Mouse (Mus musculus) liver, adult 10 weeks (tissue): ENCODE results near the gene Upk3b. TPM values are rescaled to one million over a fixed set of nuclear protein-coding genes. Genes with fewer than 3 reads are reported as not detected.

Experiments
- polyA plus RNA-seq: library from polyadenylated mRNA; stranded (reverse); fragments of 350-450 nt; fragmentation: Illumina TruSeq; extraction: RNeasy Lipid Tissue Mini Kit (QIAGEN cat#74804); gene quantifications from one replicate; pipeline ENCODE4 v1.2.3, GENCODE M21; 2014; ENCODE audit warnings: low read depth, low replicate concordance

Gene Upk3b
- 0.40 TPM for polyA plus RNA-seq

DNA sequence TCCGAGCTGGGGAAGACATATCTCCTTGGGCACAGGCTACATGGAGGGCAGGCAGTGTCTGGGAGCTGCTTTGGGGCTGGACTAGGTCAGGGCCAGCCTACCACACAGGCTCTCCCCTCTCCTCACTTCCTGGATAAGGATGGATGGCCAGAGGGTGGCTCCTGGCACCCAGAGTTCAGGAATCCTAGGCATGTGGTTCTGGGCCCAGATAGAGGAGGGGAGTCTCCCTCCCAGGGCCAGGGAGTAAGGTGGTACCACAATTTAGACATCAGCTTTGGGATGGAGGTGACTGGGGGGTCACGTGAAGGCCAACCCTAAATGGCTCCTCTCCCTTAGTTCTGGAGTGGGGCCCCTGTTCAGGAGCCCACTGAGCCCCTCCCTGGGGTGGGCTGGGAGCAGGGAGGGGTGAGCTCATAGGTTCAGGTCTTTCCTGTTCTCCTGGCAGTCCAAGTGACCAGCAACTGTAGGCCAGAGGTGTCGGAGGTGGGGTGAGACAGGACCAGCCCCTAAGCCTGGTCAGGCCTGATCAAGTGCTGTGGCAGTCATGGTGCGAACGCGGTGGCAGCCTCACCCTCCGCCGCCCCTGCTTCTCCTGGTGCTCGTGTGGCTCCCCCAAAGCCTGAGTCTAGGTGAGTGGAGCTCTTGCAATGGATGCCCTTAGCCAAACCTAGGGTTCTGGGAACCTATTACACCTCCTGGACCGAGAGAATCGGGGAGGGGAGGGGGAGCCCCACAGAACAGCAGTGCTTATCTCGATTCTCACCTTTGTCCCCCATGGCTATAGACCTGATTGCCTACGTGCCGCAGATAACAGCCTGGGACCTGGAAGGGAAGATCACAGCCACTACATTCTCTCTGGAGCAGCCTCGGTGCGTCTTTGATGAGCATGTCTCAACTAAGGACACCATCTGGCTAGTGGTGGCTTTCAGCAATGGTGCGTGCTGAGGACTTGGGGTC lies at the start of gene Upk3b:
Gene Upk3b, plus strand, starts transcription at position 239 of the 957 bp plus-strand sequence.

GRCm38 (mm10) chr5:135994725-135995687 lies 43.3 kb upstream of the Upk3b start, which contains the start of gene Dtx2:
TSS of gene Dtx2 (plus strand) at chr5:135994800.

DNA sequence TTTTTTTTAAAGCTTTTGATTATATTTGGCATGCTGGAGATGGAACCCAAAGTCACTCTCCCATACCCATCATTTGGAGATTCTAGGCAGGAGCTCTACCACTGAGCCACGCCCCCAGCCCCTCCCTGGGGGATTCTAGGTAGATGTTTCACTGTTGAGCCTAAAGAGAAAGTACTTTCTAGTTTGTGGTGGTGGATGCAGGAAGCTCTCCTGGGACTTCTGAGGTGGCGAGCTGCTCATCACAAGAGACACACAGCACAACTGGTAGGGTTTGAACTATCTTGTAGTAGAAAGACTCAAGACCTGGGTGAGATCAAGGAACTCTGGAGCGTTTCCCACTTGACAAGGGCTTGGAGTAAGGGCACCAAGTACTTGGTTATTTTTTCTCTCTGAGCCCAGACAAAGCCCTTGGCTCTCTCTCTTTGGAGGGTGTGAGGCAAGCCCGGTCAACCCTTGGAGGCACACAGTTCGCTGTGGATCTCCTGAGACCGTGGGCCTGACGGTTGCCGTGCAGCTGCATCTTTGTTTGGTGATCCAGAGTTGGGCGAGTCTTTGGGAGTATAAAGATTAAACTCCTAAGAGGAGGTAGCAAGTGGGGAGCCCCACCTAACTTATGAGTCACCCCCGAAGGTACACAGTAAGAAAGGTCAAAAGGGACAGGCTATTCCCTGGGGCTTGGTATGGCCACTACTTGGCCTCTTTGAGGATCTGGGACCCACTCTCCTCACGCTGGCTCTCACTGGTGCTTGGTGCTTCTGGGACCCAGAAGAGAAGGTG lies 16.2 kb downstream of the Upk3b start, which contains the start of gene Upk3bl:
Gene Upk3bl, plus strand, starts transcription at position 192 of the 777 bp plus-strand sequence.

GRCm38 (mm10) chr5:136083669-136084107 lies 45.4 kb downstream of the Upk3b start, which contains the start of gene Rasa4:
TSS of gene Rasa4 (plus strand) at chr5:136083916.

Other genes starting within 250 kb of the Upk3b start
- not detected for gene Srrm3, start 231.6 kb upstream of the Upk3b start, polyA plus RNA-seq
- gene Hspb1, start 150.6 kb upstream of the Upk3b start, polyA plus RNA-seq: 0.95 TPM
- 48.4 TPM for gene Ywhag, start 103.9 kb upstream of the Upk3b start, polyA plus RNA-seq
- 1.4 TPM for gene Ssc4d, start 64.0 kb upstream of the Upk3b start, polyA plus RNA-seq
- not detected for gene Zp3, start 58.4 kb upstream of the Upk3b start, polyA plus RNA-seq
- gene Dtx2, start 43.7 kb upstream of the Upk3b start, polyA plus RNA-seq: 0.32 TPM
- not detected for gene Upk3bl, start 16.0 kb downstream of the Upk3b start, polyA plus RNA-seq
- gene Rasa4, start 45.4 kb downstream of the Upk3b start, polyA plus RNA-seq: 0.48 TPM
- gene Polr2j, start 78.1 kb downstream of the Upk3b start, polyA plus RNA-seq: 6.9 TPM
- 0.56 TPM for gene Lrwd1, start 97.6 kb downstream of the Upk3b start, polyA plus RNA-seq
- gene Alkbh4, start 97.7 kb downstream of the Upk3b start, polyA plus RNA-seq: 0.37 TPM
- gene Orai2, start 132.2 kb downstream of the Upk3b start, polyA plus RNA-seq: 0.24 TPM
- gene Prkrip1, start 160.5 kb downstream of the Upk3b start, polyA plus RNA-seq: 9.5 TPM
- not detected for gene Sh2b2, start 208.1 kb downstream of the Upk3b start, polyA plus RNA-seq